In the genomic region with DNA sequence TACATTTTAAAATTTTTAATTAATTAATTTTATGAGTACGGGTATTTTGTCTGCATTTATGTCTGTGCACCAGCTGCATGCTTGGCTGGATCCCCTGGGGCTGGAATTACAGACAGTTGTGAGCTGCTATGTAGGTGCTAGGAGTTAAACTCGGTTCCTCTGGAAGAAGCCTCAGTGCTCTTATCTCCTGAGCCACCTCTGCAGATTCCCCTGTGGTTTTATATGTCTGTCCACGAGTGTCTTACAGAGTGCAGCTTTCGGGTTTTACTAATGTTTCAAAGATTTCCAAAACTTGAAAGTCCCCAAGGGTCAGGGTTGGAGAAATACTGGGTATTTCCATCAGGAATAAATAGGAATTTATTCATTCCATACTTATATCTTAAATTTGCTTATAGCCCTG, we compare ENCODE assay signal across 16 mouse cellular contexts.
"Had no signal": no experiment of that assay in that cellular context is flagged by ENCODE, and none has a peak within 500 bp of the region (broad histone marks: within the 10 kb centered on the region; RNA-seq: fewer than 3 reads in every experiment).

No protein-coding gene starts in this region.

- DNase-seq: lung, adult 18-20 months; lung, embryonic 14.5 days; lung, postnatal 10 days; lung, postnatal 4 days; midbrain, embryonic 14.5 days; right cerebral cortex, postnatal 14 days; right cerebral cortex, postnatal 4 days; spleen, adult 18-20 months; thymus, adult 2 months; thymus, postnatal 25 days; thymus, postnatal 4 days had no signal

- H3K9me3 ChIP-seq: midbrain, embryonic 12.5 days; neural tube, embryonic 12.5 days; stomach, embryonic 15.5 days had no signal

- H3K36me3 ChIP-seq: midbrain, embryonic 12.5 days; neural tube, embryonic 12.5 days; stomach, embryonic 15.5 days had no signal

- H3K4me2 ChIP-seq: lung, embryonic 14.5 days; midbrain, embryonic 12.5 days; neural tube, embryonic 12.5 days; stomach, embryonic 15.5 days had no signal

- H3K27ac ChIP-seq: liver, embryonic 14.5 days; midbrain, embryonic 12.5 days; neural tube, embryonic 12.5 days; stomach, embryonic 15.5 days; stomach, postnatal 0 days had no signal

- H3K4me1 ChIP-seq: midbrain, embryonic 12.5 days; neural tube, embryonic 12.5 days; stomach, embryonic 15.5 days had no signal

- H3K4me3 ChIP-seq: midbrain, embryonic 12.5 days; neural tube, embryonic 12.5 days; stomach, embryonic 15.5 days had no signal

- H3K9ac ChIP-seq: liver, embryonic 14.5 days; lung, embryonic 14.5 days; midbrain, embryonic 12.5 days; neural tube, embryonic 12.5 days; stomach, embryonic 15.5 days had no signal

- H3K27me3 ChIP-seq: midbrain, embryonic 12.5 days; neural tube, embryonic 12.5 days; stomach, embryonic 15.5 days had no signal
